In genomic region chr3:83902459-83902858, GRCm38 (mm10) we compare ENCODE assay signal across 16 mouse cellular contexts.
"Had no signal": no experiment of that assay in that cellular context is flagged by ENCODE, and none has a peak within 500 bp of the region (broad histone marks: within the 10 kb centered on the region; RNA-seq: fewer than 3 reads in every experiment).

No protein-coding gene starts in this region.

- H3K4me2 ChIP-seq: neural tube, embryonic 13.5 days; neural tube, embryonic 15.5 days; stomach, embryonic 15.5 days had no signal

- H3K9me3 ChIP-seq: neural tube, embryonic 13.5 days; neural tube, embryonic 15.5 days; stomach, embryonic 15.5 days had no signal

- H3K4me3 ChIP-seq: neural tube, embryonic 13.5 days; neural tube, embryonic 15.5 days; stomach, embryonic 15.5 days had no signal

- H3K27me3 ChIP-seq: neural tube, embryonic 13.5 days; neural tube, embryonic 15.5 days; stomach, embryonic 15.5 days had no signal

- H3K27ac ChIP-seq: neural tube, embryonic 13.5 days; neural tube, embryonic 15.5 days; stomach, embryonic 15.5 days; stomach, postnatal 0 days had no signal

- H3K4me1 ChIP-seq: neural tube, embryonic 13.5 days; stomach, embryonic 15.5 days had no signal

- DNase-seq: retina, postnatal 1 day; right cerebral cortex, adult 18-20 months; right cerebral cortex, postnatal 14 days; right cerebral cortex, postnatal 25 days; right cerebral cortex, postnatal 4 days; spleen, adult 18-20 months; thymus, adult 18-20 months; thymus, adult 2 months; thymus, postnatal 14 days; thymus, postnatal 25 days; thymus, postnatal 36 days; thymus, postnatal 4 days had no signal

- H3K9ac ChIP-seq: neural tube, embryonic 13.5 days; neural tube, embryonic 15.5 days; stomach, embryonic 15.5 days had no signal
